Mouse (Mus musculus) gastrocnemius, postnatal 36 days (tissue): ENCODE measurements around the gene Map1lc3a. TPM values are rescaled to one million over a fixed set of nuclear protein-coding genes. Genes with fewer than 3 reads are reported as not detected.
A peak's percentile ranks its signal among the peaks of the same experiment; 100 is the strongest.

ENCODE experiments used
- DNase-seq, 2 experiments: peaks; one replicate each; pipeline ENCODE4 v3.0.0; 2022
- intact Hi-C: fragments of 180-260 bp; cut with DNase I; formaldehyde crosslinking; loops from one replicate; pipeline ENCODE4 v1.15.1; 2025
- long read RNA-seq, 2 experiments: library from polyadenylated mRNA; stranded (forward); transcript quantifications; one replicate each; pipeline ENCODE4 v2.0.0; 2021
- total RNA-seq, 2 experiments: library from RNA; stranded (reverse); gene quantifications; 2 replicates each; pipeline ENCODE4 v1.2.3; 2021

The Map1lc3a gene
- total RNA-seq, result 100 to 1,000 TPM; 259 to 263 TPM
- long read RNA-seq, experiment 1, transcript Map1lc3a-201 (4 exons, 1,112 nt), result major isoform, 131 of 243 reads
- long read RNA-seq, experiment 1, transcript Map1lc3a-203 (3 exons, 826 nt), result minor isoform, 78 of 243 reads
- long read RNA-seq, experiment 1, partial matches to known transcripts, result 32 of 243 reads
- long read RNA-seq, experiment 1, other reads (novel, unspliced or antisense), result 2 of 243 reads
- long read RNA-seq, experiment 2, transcript Map1lc3a-203 (3 exons, 826 nt), result minor isoform, 87 of 303 reads
- long read RNA-seq, experiment 2, transcript Map1lc3a-201 (4 exons, 1,112 nt), result major isoform, 175 of 303 reads
- long read RNA-seq, experiment 2, partial matches to known transcripts, result 4 of 303 reads
- long read RNA-seq, experiment 2, other reads (novel, unspliced or antisense), result 37 of 303 reads

- peak; percentile 94 for DNase-seq
- intact Hi-C loops, result no loop called here
Measured at GRCm38 (mm10) chr2:155276195-155276594, at the start of gene Map1lc3a. Gene Map1lc3a, plus strand, starts transcription at chr2:155276297.

GRCm38 (mm10) chr2:155235746-155236361 is 40.2 kb upstream of the Map1lc3a start:
- intact Hi-C loops, result loop anchor here (5.0 kb wide), 1 partner anchor 36 kb away; no protein-coding TSS in a partner anchor

DNA sequence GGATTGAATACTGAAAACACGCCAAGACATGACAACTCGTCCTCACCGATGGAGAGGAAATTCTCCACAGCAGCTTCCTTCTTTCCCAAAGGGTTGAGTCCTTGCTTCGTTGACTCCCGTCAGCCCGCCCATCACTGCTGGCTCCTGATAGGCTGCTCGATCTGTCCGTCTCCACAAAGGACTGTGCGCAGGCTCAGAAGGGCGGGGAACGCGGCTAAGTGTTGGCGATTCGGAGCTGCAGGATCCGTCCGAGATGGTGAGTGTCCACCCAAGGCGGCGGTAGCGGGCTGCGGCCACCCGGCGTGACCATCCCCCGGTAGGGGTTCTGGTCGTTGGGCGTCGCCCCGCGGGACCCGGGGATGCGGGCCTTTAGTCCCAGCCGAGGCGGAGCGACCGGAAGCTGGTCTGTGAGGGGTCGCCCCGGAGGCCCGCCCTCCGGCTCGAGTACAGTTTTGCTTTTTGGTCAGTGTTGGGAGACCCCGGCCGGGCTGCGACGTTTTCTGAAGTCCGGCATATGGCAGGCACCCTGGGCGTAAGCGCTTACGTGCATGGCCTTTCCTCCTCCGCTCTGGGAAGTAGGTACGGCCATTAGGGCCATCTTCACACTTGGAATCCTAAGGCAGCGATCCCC is 39.6 kb upstream of the Map1lc3a start, which contains the start of gene Dynlrb1:
Gene Dynlrb1 (plus strand): TSS at position 172 of the 631 bp plus-strand sequence.
- intact Hi-C loops, result loop anchor here (5.0 kb wide), 1 partner anchor 36 kb away; no protein-coding TSS in a partner anchor
- peak; percentile 99 to 100 for DNase-seq

More at GRCm38 (mm10) chr2:155235746-155236361, 40.2 kb upstream of the Map1lc3a start:
- DNase-seq, result no peak

- intact Hi-C loops, result loop anchor here (5.0 kb wide), 1 partner anchor 35 kb away; no protein-coding TSS in a partner anchor
- DNase-seq, result no peak
Measured at GRCm38 (mm10) chr2:155237276-155237675, 38.8 kb upstream of the Map1lc3a start.

GRCm38 (mm10) chr2:155240915-155241314 is 35.2 kb upstream of the Map1lc3a start:
- no peak for DNase-seq

GRCm38 (mm10) chr2:155242296-155242855 is 33.7 kb upstream of the Map1lc3a start:
- intact Hi-C loops, result no loop called here
- DNase-seq, result peak; percentile 37 to 50

More at GRCm38 (mm10) chr2:155240915-155241314, 35.2 kb upstream of the Map1lc3a start:
- intact Hi-C loops, result loop anchor here (2.0 kb wide), 1 partner anchor 146 kb away; no protein-coding TSS in a partner anchor

DNA sequence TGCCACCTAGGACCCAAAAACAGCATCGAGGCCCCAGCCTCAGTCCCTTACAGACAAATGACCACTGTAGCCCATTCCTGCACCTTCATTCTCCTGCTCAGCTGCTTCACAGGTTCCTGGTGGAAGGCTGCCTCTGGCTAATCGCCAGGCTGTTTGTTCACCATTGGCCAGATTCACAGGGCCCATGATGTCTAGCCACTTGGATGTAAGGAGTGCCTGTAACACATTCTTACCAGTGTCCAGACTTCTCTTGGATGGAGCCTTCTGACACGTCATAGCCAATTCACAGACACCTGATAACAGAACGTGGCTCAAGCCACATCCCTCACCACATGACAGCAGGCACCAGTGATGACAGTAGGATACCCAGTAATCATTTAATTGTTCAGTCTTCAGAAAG is 29.9 kb upstream of the Map1lc3a start:
- no peak for DNase-seq
- intact Hi-C loops, result no loop called here

- DNase-seq, result no peak
- intact Hi-C loops, result no loop called here
Measured at GRCm38 (mm10) chr2:155248206-155248605, 27.9 kb upstream of the Map1lc3a start.

- no peak for DNase-seq
- intact Hi-C loops, result no loop called here
Measured at GRCm38 (mm10) chr2:155248718-155249117, 27.4 kb upstream of the Map1lc3a start.

- DNase-seq, result no peak
- intact Hi-C loops, result no loop called here
Measured at GRCm38 (mm10) chr2:155249588-155249987, 26.5 kb upstream of the Map1lc3a start.

- DNase-seq, result no peak
- intact Hi-C loops, result no loop called here
Measured at GRCm38 (mm10) chr2:155265526-155265925, 10.6 kb upstream of the Map1lc3a start.

DNA sequence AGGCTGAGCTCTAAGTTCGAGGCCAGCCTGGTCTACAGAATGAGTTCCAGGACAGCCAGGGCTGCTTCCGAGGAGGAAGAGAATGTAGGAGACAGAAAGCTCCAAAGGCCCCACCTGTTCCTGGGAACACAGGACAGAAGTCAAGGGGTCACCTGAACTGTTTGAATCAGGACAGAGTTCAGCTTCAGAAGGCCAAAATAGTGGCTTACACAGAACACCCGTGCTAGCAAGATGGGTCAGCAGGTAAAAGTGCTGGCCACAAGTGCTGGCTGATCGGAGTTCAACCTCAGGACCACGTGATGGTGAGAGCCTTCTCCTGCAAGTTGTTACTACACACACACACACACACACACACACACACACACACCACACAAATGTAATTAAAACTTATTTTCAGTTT is 9.2 kb upstream of the Map1lc3a start:
- intact Hi-C loops, result no loop called here
- DNase-seq, result no peak

DNA sequence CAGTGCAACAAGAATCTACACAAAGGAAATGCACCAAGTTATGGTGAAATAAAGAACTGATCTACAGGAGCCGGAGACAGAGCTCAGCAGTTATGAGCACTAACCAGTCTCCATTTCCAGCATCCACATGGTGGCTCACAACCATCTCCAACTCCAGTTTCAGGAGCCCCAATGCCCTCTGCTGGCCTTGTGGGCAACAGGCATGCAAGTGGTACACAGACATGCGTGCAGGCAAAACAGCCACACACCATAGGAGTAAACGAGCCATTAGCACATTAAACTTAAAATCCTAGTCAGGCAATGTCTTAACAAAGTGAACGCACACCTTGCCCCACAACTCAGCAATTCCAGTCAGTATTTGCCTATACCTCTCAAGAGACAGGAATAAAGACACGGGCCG is 4.1 kb upstream of the Map1lc3a start:
- intact Hi-C loops, result loop anchor here (5.0 kb wide), 1 partner anchor 35 kb away; the partner anchor contains the start of gene Dynlrb1
- DNase-seq, result no peak

DNA sequence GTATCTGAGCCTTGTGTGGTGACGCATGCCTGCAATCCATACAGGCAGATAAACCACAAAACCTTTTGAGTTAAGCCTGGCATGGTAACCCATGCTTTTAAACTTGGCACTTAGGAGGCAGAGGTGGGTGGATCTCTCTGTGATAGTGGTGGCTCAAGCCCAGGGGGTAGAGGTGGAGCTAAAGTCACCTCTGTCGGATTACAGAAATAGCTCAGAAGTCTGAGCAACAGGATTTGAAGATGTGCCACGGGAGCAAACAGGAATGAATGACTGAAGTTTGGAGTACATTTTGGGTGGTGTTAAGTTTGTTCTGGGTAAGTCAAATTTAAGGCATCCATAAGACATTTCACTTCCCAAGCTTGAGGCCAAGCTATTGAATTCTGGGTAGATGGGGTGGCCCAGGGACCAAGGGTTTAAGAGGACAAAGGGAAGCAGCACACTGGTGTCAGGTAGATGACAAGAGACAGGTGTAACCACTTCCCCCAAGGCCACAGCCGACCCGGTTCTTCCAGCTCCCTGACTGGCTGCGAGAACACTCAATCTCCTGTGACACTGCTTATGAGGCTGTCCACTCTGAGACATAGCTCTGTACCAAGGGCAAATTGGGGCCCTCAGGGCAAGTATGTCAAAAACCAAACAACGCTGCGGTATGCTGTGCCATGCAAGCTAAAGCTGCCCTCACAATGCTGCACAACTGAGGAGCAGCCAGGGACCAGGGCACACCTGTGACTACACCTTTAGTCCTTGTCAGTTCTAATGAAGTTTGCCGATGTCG is 3.5 kb upstream of the Map1lc3a start:
- no peak for DNase-seq
- intact Hi-C loops, result loop anchor here (5.0 kb wide), 1 partner anchor 35 kb away; the partner anchor contains the start of gene Dynlrb1

DNA sequence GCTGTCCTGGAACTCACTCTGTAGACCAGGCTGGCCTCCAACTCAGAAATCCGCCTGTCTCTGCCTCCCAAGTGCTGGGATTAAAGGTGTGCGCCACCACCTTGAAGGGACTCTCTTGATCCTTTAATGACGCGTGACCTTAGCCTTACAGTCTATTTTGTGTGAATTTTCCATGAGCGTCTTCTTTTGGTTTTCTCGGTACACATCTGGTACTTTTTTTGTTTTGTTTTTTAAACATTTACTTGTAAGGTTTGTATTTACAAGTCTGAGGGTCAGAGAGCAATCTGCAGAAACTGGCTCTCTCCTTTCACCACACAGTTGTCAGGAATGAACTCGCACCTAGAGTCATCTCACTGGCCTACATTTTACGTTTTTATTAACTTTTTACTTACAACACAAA is 2.5 kb upstream of the Map1lc3a start:
- intact Hi-C loops, result loop anchor here (5.0 kb wide), 1 partner anchor 36 kb away; the partner anchor contains the start of gene Dynlrb1
- no peak for DNase-seq

DNA sequence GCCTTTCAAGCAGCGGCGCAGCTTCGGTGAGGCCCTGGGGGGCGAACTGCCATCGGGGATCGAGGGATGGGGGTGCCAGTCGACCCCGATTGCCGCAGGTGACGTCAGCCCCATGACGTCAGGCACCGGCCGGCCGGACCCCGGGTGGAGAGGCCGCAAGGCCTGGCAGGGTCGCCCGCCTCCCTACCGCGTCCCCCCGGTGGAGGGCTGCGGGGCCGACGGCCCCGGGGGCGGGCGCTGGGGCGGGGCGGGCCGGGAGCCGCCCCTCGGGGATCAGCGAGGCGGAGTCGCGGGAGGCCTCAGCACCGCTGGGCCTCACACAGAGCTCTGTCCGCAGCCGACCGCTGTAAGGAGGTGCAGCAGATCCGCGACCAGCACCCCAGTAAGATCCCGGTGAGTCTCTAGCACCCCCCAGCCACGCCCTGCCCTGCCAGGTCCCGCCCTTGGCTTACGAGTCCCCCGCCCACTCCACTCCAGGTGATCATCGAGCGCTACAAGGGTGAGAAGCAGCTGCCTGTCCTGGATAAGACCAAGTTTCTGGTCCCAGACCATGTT is 601 bp downstream of the Map1lc3a start:
- intact Hi-C loops, result no loop called here

GRCm38 (mm10) chr2:155277721-155278120 is 1.6 kb downstream of the Map1lc3a start:
- intact Hi-C loops, result loop anchor here (2.0 kb wide), 1 partner anchor 105 kb away; no protein-coding TSS in a partner anchor
- no peak for DNase-seq

More for the DNA sequence above, 601 bp downstream of the Map1lc3a start:
- peak in 1 of 2 experiments; percentile 42 for DNase-seq

DNA sequence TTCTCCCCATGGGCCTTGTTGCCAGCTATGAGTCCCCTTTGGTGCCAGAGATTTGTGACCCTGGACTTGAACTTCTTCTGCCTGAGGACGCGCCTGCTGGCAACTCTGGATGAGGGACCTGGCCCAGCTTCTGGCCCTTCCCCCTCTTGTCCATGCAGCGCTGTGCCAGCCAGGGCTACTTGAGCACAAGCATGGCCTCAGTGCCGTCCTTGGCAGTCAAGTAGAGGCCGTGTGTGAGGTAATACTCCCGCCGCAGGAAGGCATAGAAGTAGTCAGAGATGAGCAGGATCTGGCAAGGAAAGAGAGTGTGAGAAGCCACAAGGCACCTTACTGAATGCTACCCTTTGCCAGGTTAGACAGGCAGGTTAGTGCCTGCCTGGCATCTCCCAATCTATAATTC is 2.3 kb downstream of the Map1lc3a start:
- DNase-seq, result peak; percentile 57 to 69
- intact Hi-C loops, result loop anchor here (2.0 kb wide), 1 partner anchor 104 kb away; no protein-coding TSS in a partner anchor

- intact Hi-C loops, result loop anchor here (2.0 kb wide), 1 partner anchor 104 kb away; no protein-coding TSS in a partner anchor
- DNase-seq, result no peak
Measured at GRCm38 (mm10) chr2:155279163-155279562, 3.1 kb downstream of the Map1lc3a start.
